Mouse (Mus musculus) ovary, postnatal 10 days (tissue): ENCODE results near the gene Ddx23.
A peak's percentile ranks its signal among the peaks of the same experiment; 100 is the strongest.

Experiments
- DNase-seq: peaks from one replicate; pipeline ENCODE4 v3.0.0; 2022; ENCODE audit warnings: low spot score

Ddx23 gene

GRCm38 (mm10) chr15:98632921-98633320 is 29.8 kb downstream of the Ddx23 start:
- no peak for DNase-seq

- DNase-seq = peak; percentile 52
Measured at GRCm38 (mm10) chr15:98632107-98632744, 30.5 kb downstream of the Ddx23 start.

GRCm38 (mm10) chr15:98631493-98631892 is 31.2 kb downstream of the Ddx23 start:
- DNase-seq = peak; percentile 54

- no peak for DNase-seq
Measured at GRCm38 (mm10) chr15:98630540-98630939, 32.2 kb downstream of the Ddx23 start, which contains the start of gene Cacnb3. Gene Cacnb3 (plus strand): TSS chr15:98630840.

- DNase-seq = no peak
Measured at GRCm38 (mm10) chr15:98629464-98629863, 33.2 kb downstream of the Ddx23 start.

GRCm38 (mm10) chr15:98628589-98629254 is 34.0 kb downstream of the Ddx23 start:
- DNase-seq = no peak

- DNase-seq = no peak
Measured at GRCm38 (mm10) chr15:98626487-98627212, 36.0 kb downstream of the Ddx23 start.

GRCm38 (mm10) chr15:98626078-98626477 is 36.6 kb downstream of the Ddx23 start:
- no peak for DNase-seq

GRCm38 (mm10) chr15:98623361-98623821 is 39.3 kb downstream of the Ddx23 start:
- DNase-seq = no peak

- no peak for DNase-seq
Measured at GRCm38 (mm10) chr15:98622721-98623120, 40.0 kb downstream of the Ddx23 start.

GRCm38 (mm10) chr15:98622199-98622598 is 40.5 kb downstream of the Ddx23 start:
- DNase-seq = no peak

GRCm38 (mm10) chr15:98617176-98617537 is 45.5 kb downstream of the Ddx23 start:
- peak; percentile 82 for DNase-seq

- no peak for DNase-seq
Measured at GRCm38 (mm10) chr15:98616362-98617175, 46.1 kb downstream of the Ddx23 start.

GRCm38 (mm10) chr15:98615751-98616150 is 46.9 kb downstream of the Ddx23 start:
- DNase-seq = no peak

GRCm38 (mm10) chr15:98614971-98615370 is 47.7 kb downstream of the Ddx23 start:
- no peak for DNase-seq

GRCm38 (mm10) chr15:98614551-98614950 is 48.1 kb downstream of the Ddx23 start:
- no peak for DNase-seq

GRCm38 (mm10) chr15:98612229-98612628 is 50.5 kb downstream of the Ddx23 start:
- DNase-seq = no peak

GRCm38 (mm10) chr15:98610131-98610633 is 52.5 kb downstream of the Ddx23 start:
- DNase-seq = no peak

GRCm38 (mm10) chr15:98609331-98610130 is 53.2 kb downstream of the Ddx23 start, which contains the start of gene Adcy6:
Gene Adcy6 (minus strand): TSS chr15:98610076.
- peak; percentile 70 for DNase-seq

- no peak for DNase-seq
Measured at GRCm38 (mm10) chr15:98608784-98609250, 53.9 kb downstream of the Ddx23 start.
